Mouse (Mus musculus) right cerebral cortex, adult 18-20 months (tissue): Measurements from ENCODE around the gene Mybpc1.

Experiments
- DNase-seq: peaks from one replicate; pipeline ENCODE4 v3.0.0; 2022; ENCODE audit warnings: mixed read lengths

Mybpc1 gene

GRCm38 (mm10) chr10:88604943-88605342 lies at the start of gene Mybpc1:
TSS of gene Mybpc1 (minus strand) at chr10:88605152.
- DNase-seq, result no peak

GRCm38 (mm10) chr10:88645448-88645847 lies 40.5 kb upstream of the Mybpc1 start:
- DNase-seq, result no peak

- DNase-seq, result no peak
Measured at GRCm38 (mm10) chr10:88631330-88631953, 26.5 kb upstream of the Mybpc1 start.

- DNase-seq, result no peak
Measured at GRCm38 (mm10) chr10:88630663-88631329, 25.8 kb upstream of the Mybpc1 start.

DNA sequence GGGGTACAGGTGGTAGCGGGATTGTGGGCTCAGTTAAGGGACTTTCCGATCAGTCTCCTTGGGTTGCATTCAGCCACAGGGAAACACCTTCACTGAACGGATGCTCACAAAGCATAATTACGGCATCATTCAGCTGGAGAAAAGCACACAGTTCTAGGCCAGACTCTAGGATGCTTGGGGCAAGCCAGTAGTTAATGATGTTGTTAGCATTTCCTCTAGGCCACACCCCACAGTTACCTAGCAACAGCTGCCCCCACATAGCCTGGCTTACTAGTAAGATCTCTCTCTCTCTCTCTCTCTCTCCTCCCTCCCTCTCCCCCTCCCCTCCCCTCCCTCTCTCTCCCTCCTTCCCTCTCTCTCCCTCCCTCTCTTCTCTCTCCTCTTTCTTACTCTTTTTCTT lies 22.1 kb upstream of the Mybpc1 start:
- DNase-seq, result peak; percentile 23

DNA sequence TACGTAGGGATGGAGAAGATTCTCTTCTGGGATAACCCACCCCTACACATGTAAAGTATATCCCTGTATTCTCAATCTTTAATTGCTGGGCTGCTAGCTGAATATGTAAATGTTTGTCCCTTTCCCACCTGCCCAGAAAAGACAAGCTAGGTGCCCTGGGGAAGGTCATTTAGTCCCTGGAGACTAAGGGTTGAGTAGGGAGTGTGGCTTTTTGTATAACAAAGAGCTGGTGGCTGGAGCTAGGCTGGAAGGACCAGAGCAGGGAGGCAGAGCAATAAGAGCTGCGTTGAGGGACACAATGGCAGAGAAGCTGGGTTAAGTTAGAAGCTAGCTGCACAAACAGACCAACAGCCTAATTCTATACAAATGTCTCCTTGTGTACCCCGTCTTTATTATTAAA lies 21.2 kb upstream of the Mybpc1 start:
- DNase-seq, result no peak

GRCm38 (mm10) chr10:88624300-88624699 lies 19.3 kb upstream of the Mybpc1 start:
- DNase-seq, result peak; percentile 38

GRCm38 (mm10) chr10:88622624-88623023 lies 17.7 kb upstream of the Mybpc1 start:
- DNase-seq, result peak; percentile 14

DNA sequence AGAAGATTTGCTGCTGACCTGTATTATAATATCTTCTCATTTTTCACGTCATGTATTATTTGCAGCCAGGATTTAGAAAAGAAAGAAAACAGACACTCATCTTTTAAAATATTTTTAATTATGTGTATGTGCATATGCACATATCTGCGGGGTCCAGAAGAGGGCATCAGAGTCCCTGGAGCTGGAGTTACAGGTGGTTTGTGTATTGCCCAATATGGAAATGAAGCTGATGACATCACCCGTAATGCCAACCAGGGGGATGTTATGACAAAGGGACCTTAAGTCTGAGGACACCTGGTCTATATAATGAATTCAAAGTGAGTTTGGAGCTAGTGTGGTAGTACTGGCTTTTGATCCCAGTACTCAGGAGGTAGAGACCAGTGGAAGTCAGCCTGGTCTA lies 15.9 kb upstream of the Mybpc1 start:
- DNase-seq, result no peak

GRCm38 (mm10) chr10:88613051-88613450 lies 8.1 kb upstream of the Mybpc1 start:
- DNase-seq, result no peak

GRCm38 (mm10) chr10:88606686-88607085 lies 1.7 kb upstream of the Mybpc1 start:
- DNase-seq, result no peak

DNA sequence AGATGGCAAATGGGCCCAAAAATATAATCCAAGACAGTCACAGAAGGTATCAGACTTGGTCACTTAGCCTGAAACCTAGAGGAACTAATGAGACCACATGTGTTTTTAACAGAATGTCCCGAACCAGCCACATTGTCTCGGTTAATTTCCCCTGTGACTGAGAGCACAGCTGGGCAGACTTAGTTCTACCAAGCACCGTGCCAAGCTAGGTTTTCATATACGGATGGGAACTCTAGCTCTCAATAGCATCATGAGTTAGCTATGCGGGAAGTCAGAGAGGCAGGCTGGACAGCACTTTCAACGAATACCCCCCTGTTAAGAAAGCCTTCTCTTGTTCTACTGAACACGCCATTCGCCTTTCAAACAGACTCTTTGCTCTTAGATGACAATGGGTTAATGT lies 1.1 kb upstream of the Mybpc1 start:
- no peak for DNase-seq

- DNase-seq, result no peak
Measured at GRCm38 (mm10) chr10:88603773-88604172, 1.2 kb downstream of the Mybpc1 start.

DNA sequence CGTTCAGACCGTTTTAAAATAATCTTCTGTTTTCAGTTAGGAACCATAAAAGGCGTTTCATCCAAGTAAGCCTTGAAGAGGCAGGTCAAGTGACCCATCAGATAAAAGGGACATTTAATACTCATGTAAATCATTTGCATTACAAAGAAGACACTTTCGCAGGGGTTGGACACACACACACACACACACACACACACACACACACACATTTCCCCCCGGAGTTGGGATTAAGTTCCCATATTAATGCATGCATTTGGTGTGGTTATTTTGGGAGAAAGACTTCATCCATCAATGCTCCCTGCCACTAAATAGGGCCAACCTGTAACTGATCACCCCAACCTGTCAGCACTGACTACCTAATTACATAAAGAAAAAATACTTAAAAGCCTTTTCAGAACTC lies 1.7 kb downstream of the Mybpc1 start:
- no peak for DNase-seq

- DNase-seq, result no peak
Measured at GRCm38 (mm10) chr10:88600591-88600990, 4.4 kb downstream of the Mybpc1 start.

GRCm38 (mm10) chr10:88592316-88592715 lies 12.6 kb downstream of the Mybpc1 start:
- DNase-seq, result no peak

DNA sequence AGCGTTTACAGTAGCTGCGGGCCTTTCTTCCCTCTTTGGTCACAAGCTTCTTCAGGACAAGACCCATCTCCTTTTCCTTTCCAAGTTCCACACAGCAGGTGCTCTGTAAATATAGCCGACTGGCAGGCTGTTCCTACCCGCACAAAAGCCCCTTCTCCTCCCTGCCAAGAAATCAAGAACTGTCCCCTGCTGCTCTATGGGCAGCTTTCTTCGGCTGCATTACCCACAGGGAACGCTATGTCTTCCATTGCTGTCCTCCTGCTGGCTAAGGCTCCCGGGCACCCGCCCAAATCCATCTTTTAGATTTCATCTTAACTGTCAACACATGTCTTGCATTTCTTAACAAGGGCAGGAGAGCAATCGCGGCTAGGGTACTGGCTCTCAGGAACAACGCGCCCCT lies 13.9 kb downstream of the Mybpc1 start:
- peak; percentile 21 for DNase-seq

- DNase-seq, result peak; percentile 33
Measured at GRCm38 (mm10) chr10:88584469-88584868, 20.5 kb downstream of the Mybpc1 start.

DNA sequence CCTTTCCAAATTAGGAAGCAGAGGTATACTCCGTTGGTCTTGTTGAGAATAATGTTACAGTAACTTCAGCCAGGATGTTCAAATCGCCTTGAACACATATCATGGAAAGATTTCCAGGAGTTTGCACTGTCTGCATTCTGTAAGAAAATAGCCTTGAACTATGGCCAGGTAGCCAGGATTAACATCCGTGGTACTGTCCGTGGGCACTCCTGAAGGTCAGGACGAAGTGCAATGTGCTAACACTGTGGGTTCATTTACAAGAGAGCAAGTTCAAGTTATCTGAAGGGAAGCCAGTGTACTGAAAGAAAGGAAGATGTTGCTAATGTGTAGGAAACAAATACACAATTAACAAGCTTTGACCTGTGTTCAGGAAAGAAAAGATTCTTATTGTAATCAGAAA lies 24.2 kb downstream of the Mybpc1 start:
- DNase-seq, result no peak

- DNase-seq, result no peak
Measured at GRCm38 (mm10) chr10:88578651-88579050, 26.3 kb downstream of the Mybpc1 start.

DNA sequence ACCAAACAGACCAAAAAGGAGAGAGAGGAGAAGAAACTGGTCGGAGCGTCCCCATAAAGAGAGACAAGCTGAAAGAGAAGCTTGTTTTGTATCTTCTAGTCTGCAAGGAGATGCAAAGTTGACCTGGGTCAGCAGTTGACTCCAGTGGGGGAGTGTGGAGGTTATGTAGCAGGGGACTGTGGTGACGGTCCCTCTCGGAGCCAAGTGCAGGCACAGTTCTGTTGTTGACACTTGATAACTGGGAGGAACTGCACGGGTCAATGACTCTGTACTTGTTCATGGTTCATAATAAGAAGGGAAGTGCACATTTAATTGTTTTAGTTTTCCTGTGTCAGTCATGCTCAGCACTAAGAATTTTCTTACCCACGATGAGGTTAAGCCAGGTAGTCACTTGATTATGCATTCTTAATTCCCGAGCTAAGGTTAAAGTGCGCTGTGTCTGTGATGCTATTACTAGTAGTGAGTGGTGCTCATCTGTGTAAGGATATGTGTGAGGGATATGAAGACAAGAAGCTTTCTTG lies 30.8 kb downstream of the Mybpc1 start:
- DNase-seq, result no peak

DNA sequence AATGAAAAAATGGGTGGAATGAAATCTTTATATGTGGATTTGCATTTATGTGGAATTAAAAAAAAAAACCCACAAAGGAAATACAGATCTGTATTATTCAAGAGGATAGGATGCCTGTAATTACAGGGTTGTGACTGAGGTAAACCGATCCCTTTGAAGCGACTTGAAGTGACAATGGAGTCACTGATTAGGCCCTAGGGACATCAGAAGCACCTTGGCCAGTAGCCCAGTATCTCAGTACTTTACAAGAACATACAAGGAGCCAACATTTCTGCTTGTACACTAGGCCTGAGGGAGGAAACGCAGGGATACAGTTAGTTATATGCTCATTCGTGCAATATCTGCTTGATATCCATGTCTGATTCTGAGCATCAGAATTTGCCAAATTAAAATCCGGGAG lies 32.8 kb downstream of the Mybpc1 start:
- DNase-seq, result no peak

- DNase-seq, result no peak
Measured at GRCm38 (mm10) chr10:88557046-88557445, 47.9 kb downstream of the Mybpc1 start.

DNA sequence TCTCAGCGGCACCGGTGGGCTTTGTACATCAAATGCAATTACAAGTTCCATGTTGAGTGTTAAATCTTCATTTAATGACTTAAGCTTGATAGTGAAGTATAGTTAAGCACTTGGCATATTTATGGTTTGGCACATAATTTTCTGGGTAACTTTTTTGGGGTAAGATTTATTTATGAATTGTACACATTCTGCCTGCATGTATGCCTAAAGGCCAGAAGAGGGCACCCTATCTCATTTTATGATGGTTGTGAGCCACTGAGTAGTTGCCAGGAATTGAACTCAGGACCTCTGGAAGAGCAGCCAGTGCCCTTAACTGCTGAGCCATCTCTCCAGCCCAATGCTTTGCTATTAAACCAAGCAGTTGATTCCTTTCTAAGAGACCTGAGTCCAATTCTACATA lies 52.2 kb downstream of the Mybpc1 start:
- DNase-seq, result no peak

DNA sequence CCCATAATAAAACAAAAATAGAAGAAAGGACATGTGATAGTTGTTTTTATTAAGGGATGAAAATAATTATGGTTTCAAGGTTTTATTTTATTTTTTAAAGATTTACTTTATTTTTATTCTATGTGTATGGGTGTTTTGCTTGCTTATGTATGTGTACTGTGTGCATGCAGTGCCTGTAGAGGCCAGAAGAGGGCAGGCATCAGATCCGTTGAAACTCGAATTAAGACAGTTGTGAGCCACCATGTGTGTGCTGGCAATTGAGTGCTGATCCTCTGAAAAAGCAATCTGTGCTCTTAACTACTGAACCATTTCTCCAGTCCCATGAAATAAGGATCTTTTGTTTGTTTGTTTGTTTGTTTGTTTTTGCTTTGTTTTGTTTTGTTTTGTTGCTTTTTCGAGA lies 54.7 kb downstream of the Mybpc1 start:
- DNase-seq, result no peak
